Mouse (Mus musculus) right cerebral cortex, postnatal 14 days (tissue): ENCODE results near the gene Mybl2.
"Not testable (repeated sequence)": the region's sequence is repeated elsewhere in the genome, so short reads cannot be mapped to it uniquely, and the experiment has no call there.

Experiments used
- DNase-seq: peaks from one replicate; pipeline ENCODE4 v3.0.0; 2022

Gene Mybl2

GRCm38 (mm10) chr2:163054335-163054840 is at the start of gene Mybl2:
Mybl2 (plus strand) TSS chr2:163054687.
- DNase-seq, result peak; percentile 82

- no peak for DNase-seq
These were observed 47.2 kb upstream of the Mybl2 start for GRCm38 (mm10) chr2:163007299-163007698.

- peak; percentile 93 for DNase-seq
These were observed 37.4 kb upstream of the Mybl2 start, which contains the start of gene Ift52 for GRCm38 (mm10) chr2:163016916-163017743. Ift52 (plus strand) TSS chr2:163017354.

GRCm38 (mm10) chr2:163031289-163031688 is 23.2 kb upstream of the Mybl2 start:
- no peak for DNase-seq

DNA sequence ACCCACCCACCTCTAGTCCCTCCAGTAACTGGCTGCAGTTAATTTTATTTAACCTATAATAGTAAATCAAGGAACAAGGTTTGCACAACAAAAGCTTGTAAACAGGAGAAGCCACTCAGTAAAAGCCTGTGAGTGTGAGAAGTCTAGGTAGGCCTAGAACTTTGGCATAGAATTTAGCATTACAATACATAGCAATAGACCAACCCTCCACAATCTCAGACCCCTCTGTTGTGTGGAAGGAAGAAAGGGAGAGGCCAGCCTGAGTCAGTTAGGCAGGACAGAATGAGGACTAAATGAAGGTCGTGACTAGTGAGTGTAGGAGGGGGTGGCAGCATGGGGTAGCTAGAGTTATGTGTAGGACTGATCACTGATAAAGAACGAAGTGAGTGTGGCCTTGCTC is 22.7 kb upstream of the Mybl2 start:
- no peak for DNase-seq

DNA sequence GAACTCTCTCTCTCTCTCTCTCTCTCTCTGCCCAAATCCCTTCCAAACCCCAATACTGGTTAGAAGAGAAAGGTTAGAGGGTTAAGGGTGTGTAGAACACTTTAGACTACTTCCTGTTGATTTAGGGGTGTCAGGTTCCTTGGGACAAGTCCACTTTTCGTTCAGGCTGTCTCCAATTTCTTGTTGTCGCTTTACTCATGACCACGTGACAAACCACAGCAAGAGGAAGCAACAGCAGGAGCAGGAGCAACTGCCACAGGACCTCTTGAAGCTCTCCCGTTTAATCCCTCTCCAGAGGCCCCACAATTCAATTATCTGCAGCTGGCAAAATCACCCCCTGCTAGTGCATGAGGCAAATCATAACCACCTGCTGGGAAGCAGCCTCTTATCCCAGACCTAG is 21.9 kb upstream of the Mybl2 start:
- DNase-seq, result no peak

DNA sequence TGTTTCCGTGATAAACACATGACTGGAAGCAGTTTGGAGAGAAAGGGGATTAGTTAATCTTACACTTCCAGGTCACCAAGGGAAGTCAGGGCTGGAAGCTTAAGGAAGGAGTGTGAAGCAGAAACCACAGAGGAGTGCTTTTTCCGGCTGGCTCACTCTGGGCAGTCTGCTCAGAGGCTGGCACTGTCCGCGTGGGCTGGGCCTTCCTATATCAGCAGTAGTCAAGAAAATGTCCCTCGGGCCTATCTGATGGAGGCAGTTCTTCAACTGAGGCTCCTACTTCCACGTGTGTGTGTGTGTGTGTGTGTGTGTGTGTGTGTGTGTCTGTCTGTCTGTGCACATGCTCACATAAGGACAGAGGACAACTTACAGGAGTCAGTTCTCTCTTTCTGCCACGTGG is 14.5 kb upstream of the Mybl2 start:
- no peak for DNase-seq

GRCm38 (mm10) chr2:163048125-163048524 is 6.4 kb upstream of the Mybl2 start:
- DNase-seq, result peak; percentile 73

- DNase-seq, result no peak
These were observed 5.4 kb upstream of the Mybl2 start for GRCm38 (mm10) chr2:163049116-163049515.

- DNase-seq, result no peak
These were observed 2.8 kb upstream of the Mybl2 start for GRCm38 (mm10) chr2:163051691-163052090.

DNA sequence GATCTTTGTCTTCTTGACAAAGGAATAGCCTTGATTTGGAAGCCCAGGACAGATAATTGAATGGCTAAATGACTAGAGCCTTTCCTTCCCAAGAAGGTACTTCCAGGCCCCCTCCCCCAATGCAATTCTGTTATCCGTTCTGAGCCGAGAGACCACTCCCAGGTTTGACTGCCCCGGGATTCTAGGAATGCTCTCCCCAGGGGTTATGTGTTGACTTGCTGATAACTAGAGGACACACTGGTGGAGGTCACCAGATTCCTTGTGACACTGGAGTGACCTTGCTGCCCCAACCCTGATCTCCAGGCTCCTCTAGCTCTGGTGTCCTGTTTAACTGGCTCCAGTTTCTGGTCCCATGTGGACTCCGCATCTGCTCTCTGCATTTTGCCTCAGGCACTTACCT is 2.4 kb upstream of the Mybl2 start:
- DNase-seq, result no peak

DNA sequence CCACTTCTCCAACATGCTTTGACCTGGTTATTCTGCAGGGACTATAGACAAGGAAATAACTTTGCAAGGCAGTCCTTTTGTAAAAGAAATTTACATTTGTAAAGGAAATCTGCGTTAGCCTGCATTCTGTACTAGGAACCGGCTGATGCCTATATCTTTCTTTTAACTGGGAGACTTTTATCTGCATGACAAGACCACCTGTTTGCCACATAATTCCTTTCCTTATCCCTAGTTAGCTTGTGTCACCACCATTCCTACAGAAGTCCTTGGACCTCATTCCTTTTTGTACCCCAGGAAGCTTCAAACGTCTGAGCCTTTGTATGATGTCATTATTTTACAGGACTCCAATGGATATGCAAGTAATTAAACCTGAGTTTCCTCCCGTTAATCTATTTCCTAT is 1.7 kb upstream of the Mybl2 start:
- no peak for DNase-seq

DNA sequence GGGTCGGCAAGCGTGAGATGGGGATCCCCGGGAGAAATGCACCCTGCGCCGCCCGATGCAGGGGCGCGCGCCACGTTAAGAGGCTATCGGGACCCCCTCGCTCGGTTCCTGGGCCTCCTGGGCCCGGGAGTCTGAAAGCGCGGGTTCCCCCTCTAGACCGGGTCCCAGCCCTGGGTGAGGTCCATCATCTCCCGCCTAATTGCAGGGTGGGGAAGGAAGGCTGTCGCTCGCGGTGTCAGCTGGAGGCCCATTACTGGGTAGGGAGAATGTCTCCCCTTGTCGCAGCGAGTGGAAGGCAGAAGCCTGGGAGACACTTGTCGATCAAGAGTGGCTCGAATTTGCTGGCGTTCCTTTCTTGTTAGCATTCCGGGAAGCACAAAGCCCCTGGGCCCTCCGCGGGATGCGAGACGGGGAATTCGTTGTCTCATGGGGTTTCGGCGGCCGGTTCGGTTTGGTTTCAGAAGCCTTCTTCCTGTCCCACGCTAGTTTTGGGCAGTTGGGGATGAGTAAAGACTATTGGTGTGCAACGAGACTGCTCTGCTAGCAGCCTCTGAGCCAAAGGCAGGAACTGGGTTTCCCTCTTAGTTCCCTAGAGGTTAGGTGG is 506 bp downstream of the Mybl2 start:
- no peak for DNase-seq

DNA sequence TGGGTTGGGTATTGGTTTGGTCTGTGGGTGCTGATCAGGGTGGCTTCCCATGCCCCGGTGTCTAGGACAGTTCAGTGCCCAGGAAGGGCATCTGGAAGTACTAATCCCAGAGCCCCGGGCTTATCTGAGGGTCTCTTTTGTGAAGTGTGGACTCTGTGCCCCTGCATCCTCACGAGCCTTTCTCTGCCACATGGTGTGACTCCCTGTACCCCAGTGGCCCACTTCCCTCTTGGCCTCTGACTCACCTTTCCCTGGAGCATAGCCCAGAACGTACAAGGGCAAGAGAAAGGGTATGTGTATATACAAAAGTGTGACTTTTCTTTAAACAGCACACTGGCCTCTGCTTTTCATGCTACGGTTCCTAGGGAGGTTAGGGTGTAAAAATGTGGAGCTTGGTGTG is 1.2 kb downstream of the Mybl2 start:
- DNase-seq, result no peak

GRCm38 (mm10) chr2:163056584-163056983 is 2.1 kb downstream of the Mybl2 start:
- DNase-seq, result no peak

GRCm38 (mm10) chr2:163058981-163059380 is 4.5 kb downstream of the Mybl2 start:
- DNase-seq, result not testable (repeated sequence)

- no peak for DNase-seq
These were observed 6.1 kb downstream of the Mybl2 start for GRCm38 (mm10) chr2:163060630-163061029.

- no peak for DNase-seq
These were observed 7.0 kb downstream of the Mybl2 start for GRCm38 (mm10) chr2:163061203-163062118.

GRCm38 (mm10) chr2:163062119-163062508 is 7.6 kb downstream of the Mybl2 start:
- DNase-seq, result no peak

GRCm38 (mm10) chr2:163066326-163066725 is 11.8 kb downstream of the Mybl2 start:
- no peak for DNase-seq

GRCm38 (mm10) chr2:163067233-163067632 is 12.7 kb downstream of the Mybl2 start:
- no peak for DNase-seq

DNA sequence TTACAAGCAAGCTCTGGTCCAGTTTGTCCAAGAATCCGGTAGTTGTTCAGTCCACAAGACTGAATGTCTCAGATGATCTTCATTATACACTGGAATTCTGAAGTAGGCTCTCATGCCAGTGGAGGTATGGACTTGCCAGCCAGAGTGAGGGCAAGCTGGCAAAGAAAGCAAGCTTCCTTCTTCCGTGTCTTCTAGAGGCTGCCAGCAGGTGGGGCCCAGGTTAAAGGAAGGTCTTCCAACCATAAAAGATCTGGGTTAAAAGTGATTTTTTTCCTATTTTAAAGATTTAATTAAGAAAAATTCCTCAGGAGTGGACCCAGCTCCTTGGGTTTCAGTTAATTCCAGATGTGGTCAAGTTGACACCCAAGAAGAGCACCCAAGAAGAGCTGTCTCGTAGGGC is 15.7 kb downstream of the Mybl2 start:
- DNase-seq, result no peak

GRCm38 (mm10) chr2:163071590-163071989 is 17.1 kb downstream of the Mybl2 start:
- no peak for DNase-seq
